ENCODE assay signal across 25 mouse cellular contexts in the genomic region with DNA sequence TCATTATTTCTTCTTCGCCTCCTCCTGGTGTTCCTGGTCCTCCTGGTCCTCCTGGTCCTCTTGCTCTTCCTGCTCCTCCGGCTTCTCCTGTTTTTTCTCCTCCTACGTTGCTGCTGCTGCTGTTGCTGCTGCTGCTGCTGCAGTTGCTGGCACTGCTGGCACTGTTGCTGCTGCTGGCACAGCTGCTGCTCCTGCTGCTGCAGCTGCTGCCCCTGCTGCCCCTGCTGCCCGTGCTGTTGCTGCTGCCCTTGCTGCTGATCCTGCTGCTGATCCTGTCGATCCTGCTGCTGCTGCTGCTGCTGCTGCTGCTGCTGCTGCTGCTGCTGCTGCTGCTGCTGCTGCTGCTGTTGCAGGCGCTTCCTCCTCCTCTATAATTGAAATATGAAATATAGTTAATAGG.
DNase-seq lines count a peak whose midpoint lies in the region; ATAC-seq and TF ChIP-seq lines count a peak whose summit lies in the region.
"Had no signal": no experiment of that assay in that cellular context is flagged by ENCODE, and none has a peak within 500 bp of the region (broad histone marks: within the 10 kb centered on the region; RNA-seq: fewer than 3 reads in every experiment).

No protein-coding gene starts in this region.

- no peaks in the 10 kb centered on the region for H3K36me3 ChIP-seq in hindbrain, embryonic 13.5 days
- H3K36me3 ChIP-seq: embryonic facial prominence, embryonic 13.5 days; embryonic facial prominence, embryonic 15.5 days; forebrain, embryonic 10.5 days; forebrain, embryonic 12.5 days; G1E had no signal

- TF ChIP-seq CTCF in brain, embryonic 14.5 days (IDR thresholded peaks at IDR 0.05; ENCODE audit: borderline replicate concordance, extremely low read depth, insufficient read depth, insufficient read length), result no peak

- no peak overlapping the region for H3K4me2 ChIP-seq in hindbrain, embryonic 13.5 days
- H3K4me2 ChIP-seq: embryonic facial prominence, embryonic 13.5 days; embryonic facial prominence, embryonic 15.5 days; forebrain, embryonic 12.5 days had no signal

- H3K4me3 ChIP-seq in hindbrain, embryonic 13.5 days, result no peak overlapping the region
- H3K4me3 ChIP-seq: embryonic facial prominence, embryonic 13.5 days; embryonic facial prominence, embryonic 15.5 days; erythroblast, embryonic 14.5 days; forebrain, embryonic 10.5 days; forebrain, embryonic 12.5 days had no signal

- H3K4me1 ChIP-seq in hindbrain, embryonic 13.5 days (replicated peaks), result no peaks in the 10 kb centered on the region
- H3K4me1 ChIP-seq: embryonic facial prominence, embryonic 13.5 days; embryonic facial prominence, embryonic 15.5 days; forebrain, embryonic 10.5 days; forebrain, embryonic 12.5 days had no signal

- TF ChIP-seq POLR2A in brain, embryonic 14.5 days (IDR thresholded peaks at IDR 0.05; ENCODE audit: borderline replicate concordance, extremely low read depth, insufficient read depth, insufficient read length, poor library complexity, severe bottlenecking), result no peak

- ATAC-seq in cerebellum, adult (ENCODE audit: insufficient number of reproducible peaks, low FRiP score, low TSS enrichment), result no peak
- no peak for ATAC-seq in hindbrain, embryonic 13.5 days (ENCODE audit: low FRiP score)
- ATAC-seq: activated CD4-positive, CD25-positive, alpha-beta regulatory T cell, adult 4 months; CD4-positive, CD25-positive, alpha-beta regulatory T cell, adult 4 months; forebrain, embryonic 14.5 days; forebrain, embryonic 16.5 days; Patski had no signal

- DNase-seq in heart, adult 11 months, result peak; percentile 71
- DNase-seq in heart, postnatal 14 days, result no peak
- peak; percentile 0 for DNase-seq in brain, embryonic 14.5 days (ENCODE audit: low read depth)
- DNase-seq: adrenal gland, adult 8-10 months; adrenal gland, postnatal 14 days; adrenal gland, postnatal 36 days; cerebellum, adult 11-12 months; cerebellum, adult 2 months; cerebellum, adult 9-10 months; cerebellum, postnatal 10 days; cerebellum, postnatal 25 days had no signal

- no peaks in the 10 kb centered on the region for H3K9me3 ChIP-seq in hindbrain, embryonic 13.5 days
- H3K9me3 ChIP-seq: embryonic facial prominence, embryonic 13.5 days; embryonic facial prominence, embryonic 15.5 days; forebrain, embryonic 12.5 days had no signal

- no peak overlapping the region for H3K9ac ChIP-seq in hindbrain, embryonic 13.5 days
- H3K9ac ChIP-seq: embryonic facial prominence, embryonic 13.5 days; embryonic facial prominence, embryonic 15.5 days; forebrain, embryonic 12.5 days had no signal

- intact Hi-C loops in heart, postnatal 14 days (cut with DNase I), result no loop called here

- WGBS in hindbrain, embryonic 13.5 days, result 69% methylated on average over 6 of the region's 6 CpGs

- no peak overlapping the region for H3K27ac ChIP-seq in hindbrain, embryonic 13.5 days
- H3K27ac ChIP-seq: embryonic facial prominence, embryonic 13.5 days; embryonic facial prominence, embryonic 15.5 days; forebrain, embryonic 10.5 days; forebrain, embryonic 12.5 days had no signal

- H3K27me3 ChIP-seq in hindbrain, embryonic 13.5 days, result no peaks in the 10 kb centered on the region
- H3K27me3 ChIP-seq: CH12.LX; embryonic facial prominence, embryonic 13.5 days; embryonic facial prominence, embryonic 15.5 days; forebrain, embryonic 12.5 days; Patski had no signal

Comparison
In these comparisons a context has a peak if more than half of its experiments do, and no peak if none do; other contexts are left out.
1. DNase-seq: peak in heart, adult 11 months (single experiment) and brain, embryonic 14.5 days (single experiment); none in heart, postnatal 14 days (0 of 2).